Comparison of ENCODE assay signal across 6 mouse cellular contexts in the genomic region with DNA sequence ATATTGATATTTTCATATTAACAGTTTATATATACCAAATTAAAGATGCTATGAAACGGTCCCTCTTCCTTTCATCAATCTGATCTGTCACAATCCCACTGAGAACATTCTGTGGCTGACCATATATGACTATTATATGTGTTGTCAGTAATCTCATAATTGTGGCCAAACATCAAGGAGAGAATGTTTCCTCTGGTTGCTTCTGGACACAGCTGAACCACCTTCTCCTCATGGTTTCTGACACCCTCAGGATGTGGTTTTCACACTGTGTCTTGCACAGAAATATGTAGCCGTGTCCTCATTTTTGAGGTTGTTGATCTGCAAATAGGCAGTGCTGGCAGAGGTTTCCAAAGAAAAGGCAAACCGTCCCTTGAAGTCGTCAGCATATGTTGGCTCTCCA.
DNase-seq lines count a peak whose midpoint lies in the region; ATAC-seq lines count a peak whose summit lies in the region.

No protein-coding gene starts in this region.

- 0 out of 2 replicates have a peak, but pooled peaks have one; percentile 15 for ATAC-seq in megakaryocyte, adult 5-6 weeks (ENCODE audit: poor library complexity, severe bottlenecking)

- DNase-seq in CD8-positive naive resting alpha-beta T cell, adult 2 months (ENCODE audit: low read depth in 2 of 2, low spot score in 2 of 2) = peak; percentile 27
- peak; percentile 1 for DNase-seq in cerebellum, adult 9-10 months
- peak; percentile 25 to 34 for DNase-seq in spleen, postnatal 36 days (ENCODE audit: low spot score in 2 of 2)
- peak; percentile 42 for DNase-seq in thymus, postnatal 14 days
- DNase-seq in thymus, postnatal 4 days = peak; percentile 10

Comparison
In these comparisons a context has a peak if more than half of its experiments do, and no peak if none do; other contexts are left out.
1. Peak in every context shown above with its lines: DNase-seq and ATAC-seq.